Mouse (Mus musculus) hindbrain, embryonic 12.5 days (tissue): Measurements from ENCODE around the gene C1qtnf1. TPM values are rescaled to one million over a fixed set of nuclear protein-coding genes. Genes with fewer than 3 reads are reported as not detected.
"Not testable (repeated sequence)": the region's sequence is repeated elsewhere in the genome, so short reads cannot be mapped to it uniquely, and the experiment has no call there.

ENCODE experiments used
- ATAC-seq: fragments of 200-750 bp; cut with Nextera tagmentation; 2 replicates; pipeline ENCODE4 v1.8.0; 2017; ENCODE audit warnings: moderate TSS enrichment; ENCODE audit not compliant: low FRiP score
- H3K27ac ChIP-seq: fragments of 300-500 bp; sonication (generic); 2 replicates; pipeline ENCODE4 v1.5.1; 2016; ENCODE audit warnings: mild to moderate bottlenecking
- H3K27me3 ChIP-seq: fragments of 300-500 bp; sonication (generic); 2 replicates; pipeline ENCODE4 v1.6.1; 2016; ENCODE audit warnings: mild to moderate bottlenecking
- H3K36me3 ChIP-seq: fragments of 300-500 bp; sonication (generic); 2 replicates; pipeline ENCODE4 v1.6.1; 2016; ENCODE audit warnings: mild to moderate bottlenecking
- H3K4me1 ChIP-seq: fragments of 300-500 bp; sonication (generic); 2 replicates; pipeline ENCODE4 v1.6.1; 2016
- H3K4me2 ChIP-seq: fragments of 300-500 bp; sonication (generic); replicated peaks from 2 replicates; pipeline ENCODE4 v1.6.1; 2016; ENCODE audit warnings: mild to moderate bottlenecking
- H3K4me3 ChIP-seq: fragments of 300-500 bp; sonication (generic); 2 replicates; pipeline ENCODE4 v1.5.1; 2016; ENCODE audit warnings: mild to moderate bottlenecking
- H3K9ac ChIP-seq: fragments of 300-500 bp; sonication (generic); 2 replicates; pipeline ENCODE4 v1.6.1; 2016; ENCODE audit warnings: mild to moderate bottlenecking, moderate library complexity
- H3K9me3 ChIP-seq: fragments of 300-500 bp; sonication (generic); replicated peaks from 2 replicates; pipeline ENCODE4 v1.6.1; 2016; ENCODE audit warnings: mild to moderate bottlenecking
- WGBS: fragments of 180-500 bp; shearing (Covaris S2); methylation state at CpG from one replicate; pipeline ENCODE4 v1.1.7; 2016; 5-methylcytosine and 5-hydroxymethylcytosine counted together
- polyA plus RNA-seq: library from polyadenylated mRNA; unstranded; fragments of >200 nt; fragmentation: Nextera tagmentation; extraction: Ambion mirVana; gene quantifications from 2 replicates; pipeline ENCODE4 v1.2.1, GENCODE M21; 2016

C1qtnf1 gene
- polyA plus RNA-seq, result 3.0 and 4.4 TPM in 2 replicates

DNA sequence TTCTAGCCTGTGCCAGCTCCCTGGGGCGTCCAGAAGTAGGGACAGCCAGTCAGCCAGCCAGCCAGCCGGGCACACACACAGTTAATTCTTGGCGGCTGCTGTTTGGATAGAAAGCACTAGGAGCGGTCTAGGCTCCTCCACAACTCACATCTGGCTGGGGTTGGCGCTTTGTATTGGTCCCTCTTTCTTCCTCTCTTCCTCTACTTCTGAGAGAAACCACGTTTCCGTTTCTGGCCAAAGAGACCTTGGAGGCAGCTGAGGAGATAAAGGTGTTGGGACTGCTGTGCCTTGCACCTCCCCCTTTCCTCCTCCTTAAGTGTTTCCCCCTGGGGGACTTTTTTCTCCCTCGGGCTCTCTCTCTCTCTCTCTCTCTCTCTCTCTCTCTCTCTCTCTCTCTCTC is at the start of gene C1qtnf1:
Gene C1qtnf1, plus strand, starts transcription at position 218 of the 400 bp plus-strand sequence.
- peak within 1 kb of the TSS; percentile 19 for H3K4me3 ChIP-seq
- H3K27me3 ChIP-seq, result peaks cover 3% of the 10 kb centered on the region; the same call in 1 of the 2 replicates
- no peak for ATAC-seq
- no peaks in the 10 kb centered on the region for H3K36me3 ChIP-seq
- peak within 1 kb of the TSS; percentile 35 for H3K9ac ChIP-seq
- H3K4me1 ChIP-seq, result peaks cover 35% of the 10 kb centered on the region
- peak within 1 kb of the TSS; percentile 23; the same call in 1 of the 2 replicates for H3K27ac ChIP-seq
- H3K9me3 ChIP-seq, result no peaks in the 10 kb centered on the region
- H3K4me2 ChIP-seq, result peak within 1 kb of the TSS; percentile 41
- 4% methylated on average over 8 of the region's 8 CpGs for WGBS

DNA sequence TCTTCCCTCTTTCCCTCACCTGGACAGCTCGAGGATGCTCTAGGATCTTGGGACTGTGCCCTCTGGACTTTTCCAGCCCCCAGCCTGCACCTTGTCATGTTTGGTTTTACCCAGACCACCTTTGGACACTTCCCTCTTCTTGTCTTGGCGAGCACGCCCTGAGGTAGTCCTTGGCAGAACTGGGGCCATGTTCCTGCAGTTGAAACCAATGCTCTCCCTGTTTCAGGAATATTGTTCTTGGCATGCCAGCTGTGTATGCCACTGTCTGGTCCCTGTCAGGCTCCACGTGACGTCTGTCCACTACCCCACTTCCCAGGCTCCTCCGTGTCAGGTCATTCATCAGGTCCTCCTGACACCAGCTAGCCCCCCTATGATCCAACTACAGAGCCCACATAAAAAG is 49.3 kb upstream of the C1qtnf1 start:
- 76% methylated on average over 6 of the region's 6 CpGs for WGBS
- H3K27ac ChIP-seq, result no peak overlapping the region
- ATAC-seq, result no peak

DNA sequence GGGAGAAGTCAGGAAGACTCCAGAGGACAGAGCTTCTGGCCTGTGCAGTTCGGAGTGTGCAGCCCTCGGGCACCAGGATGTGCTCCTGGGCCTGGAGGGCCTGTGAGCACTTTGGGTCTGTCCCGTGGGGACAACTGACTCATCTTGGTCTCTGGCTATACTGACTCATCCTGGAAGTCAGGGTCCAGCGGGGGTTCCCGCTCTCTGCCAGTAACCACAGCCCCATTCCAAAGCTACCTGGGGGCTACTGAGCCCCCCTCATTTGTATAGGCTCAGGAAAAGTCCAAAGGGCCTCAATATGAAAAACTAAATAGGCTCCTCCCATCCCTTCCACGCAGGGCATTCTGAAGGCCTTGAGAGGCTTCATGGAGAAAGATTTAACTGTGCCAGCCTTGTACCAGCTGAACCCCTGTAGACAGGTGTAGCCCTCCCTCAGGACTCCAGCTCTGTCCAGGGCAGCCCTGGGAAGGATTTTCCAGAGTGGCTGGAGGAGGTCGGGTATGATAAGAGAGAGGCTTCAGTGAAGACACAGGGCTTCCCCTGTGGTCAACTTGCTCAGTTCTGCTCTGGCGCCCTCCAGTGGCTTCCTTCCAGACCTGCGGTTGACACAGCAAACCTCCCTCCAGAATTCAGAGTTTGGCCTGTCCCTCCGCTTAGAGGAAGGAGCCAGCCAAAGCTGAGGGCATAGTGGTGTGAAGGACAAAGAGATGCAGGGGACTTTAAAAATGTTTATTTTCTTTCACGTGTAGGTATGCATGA is 48.6 kb upstream of the C1qtnf1 start:
- Histone ChIP-seq H3K36me3 (no peaks in the 10 kb centered on the region), H3K9me3 (no peaks in the 10 kb centered on the region), H3K27me3 (no peaks in the 10 kb centered on the region), H3K4me1 (peaks cover 3% of the 10 kb centered on the region; the same call in 1 of the 2 replicates), H3K27ac (no peak overlapping the region), H3K4me2 (no peak overlapping the region), H3K9ac (no peak overlapping the region), H3K4me3 (no peak overlapping the region)
- WGBS, result 42% methylated on average over 11 of the region's 11 CpGs
- ATAC-seq, result no peak; the same call in 1 of the 2 replicates

More for the DNA sequence above, 49.3 kb upstream of the C1qtnf1 start:
- H3K4me1 ChIP-seq, result peaks cover 3% of the 10 kb centered on the region; the same call in 1 of the 2 replicates
- no peak overlapping the region for H3K4me3 ChIP-seq
- no peak overlapping the region for H3K9ac ChIP-seq
- no peaks in the 10 kb centered on the region for H3K9me3 ChIP-seq
- H3K27me3 ChIP-seq, result no peaks in the 10 kb centered on the region
- no peaks in the 10 kb centered on the region for H3K36me3 ChIP-seq
- H3K4me2 ChIP-seq, result no peak overlapping the region

- WGBS, result 94% methylated on average over 13 of the region's 13 CpGs
- not testable (repeated sequence) for ATAC-seq, H3K27me3 ChIP-seq
Observed at GRCm38 (mm10) chr11:118387816-118388215, 40.2 kb upstream of the C1qtnf1 start.

GRCm38 (mm10) chr11:118393991-118394390 is 34.0 kb upstream of the C1qtnf1 start:
- H3K9me3 ChIP-seq, result no peaks in the 10 kb centered on the region
- H3K27me3 ChIP-seq, result no peaks in the 10 kb centered on the region
- ATAC-seq, result no peak
- 77% methylated on average over 5 of the region's 5 CpGs for WGBS
- H3K9ac ChIP-seq, result no peak overlapping the region
- H3K4me3 ChIP-seq, result no peak overlapping the region
- H3K4me2 ChIP-seq, result no peak overlapping the region
- no peak overlapping the region for H3K27ac ChIP-seq
- H3K4me1 ChIP-seq, result no peaks in the 10 kb centered on the region
- no peaks in the 10 kb centered on the region for H3K36me3 ChIP-seq

More at GRCm38 (mm10) chr11:118387816-118388215, 40.2 kb upstream of the C1qtnf1 start:
- H3K4me3 ChIP-seq, H3K9me3 ChIP-seq, H3K4me2 ChIP-seq, H3K36me3 ChIP-seq, H3K9ac ChIP-seq, H3K27ac ChIP-seq, H3K4me1 ChIP-seq: not testable (repeated sequence)

DNA sequence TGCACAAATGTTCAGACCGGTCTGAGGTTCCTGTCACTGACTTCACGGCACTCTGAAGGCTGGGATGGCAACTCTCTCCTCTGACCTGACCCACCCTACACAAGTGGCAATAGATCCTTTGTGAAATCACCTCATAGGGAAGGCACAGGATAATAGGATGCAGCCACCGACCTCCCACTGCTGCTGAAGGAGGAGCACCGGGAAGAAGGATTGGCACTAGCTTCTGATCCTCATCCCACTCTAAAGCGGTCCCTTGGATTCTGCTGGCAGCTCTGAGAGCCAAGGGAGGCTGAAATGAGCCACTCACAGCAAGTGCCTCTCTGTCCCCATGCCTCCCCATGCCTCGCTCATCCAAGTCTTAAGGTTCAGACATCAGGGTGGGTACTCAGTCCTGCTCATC is 33.5 kb upstream of the C1qtnf1 start:
- no peaks in the 10 kb centered on the region for H3K9me3 ChIP-seq
- no peak overlapping the region for H3K4me2 ChIP-seq
- H3K27ac ChIP-seq, result no peak overlapping the region
- no peaks in the 10 kb centered on the region for H3K4me1 ChIP-seq
- H3K4me3 ChIP-seq, result no peak overlapping the region
- H3K27me3 ChIP-seq, result no peaks in the 10 kb centered on the region
- WGBS, result 63% methylated on average over 6 of the region's 6 CpGs
- no peak overlapping the region for H3K9ac ChIP-seq
- ATAC-seq, result no peak
- H3K36me3 ChIP-seq, result no peaks in the 10 kb centered on the region

GRCm38 (mm10) chr11:118397806-118398530 is 30.0 kb upstream of the C1qtnf1 start:
- H3K36me3 ChIP-seq, result no peaks in the 10 kb centered on the region
- H3K4me3 ChIP-seq, result no peak overlapping the region
- H3K27me3 ChIP-seq, result no peaks in the 10 kb centered on the region
- no peaks in the 10 kb centered on the region; the same call in 1 of the 2 replicates for H3K4me1 ChIP-seq
- H3K4me2 ChIP-seq, result no peak overlapping the region
- no peaks in the 10 kb centered on the region for H3K9me3 ChIP-seq
- WGBS, result 89% methylated on average over 26 of the region's 26 CpGs
- no peak overlapping the region for H3K9ac ChIP-seq
- ATAC-seq, result no peak
- H3K27ac ChIP-seq, result no peak overlapping the region

GRCm38 (mm10) chr11:118399891-118400565 is 28.0 kb upstream of the C1qtnf1 start:
- no peak for ATAC-seq
- WGBS, result 69% methylated on average over 5 of the region's 5 CpGs
- Histone ChIP-seq H3K27ac (no peak overlapping the region), H3K36me3 (0 out of 2 replicates have a peak, but pooled peaks cover 2% of the 10 kb centered on the region), H3K4me3 (no peak overlapping the region), H3K9me3 (no peaks in the 10 kb centered on the region), H3K9ac (no peak overlapping the region), H3K4me2 (no peak overlapping the region), H3K27me3 (no peaks in the 10 kb centered on the region), H3K4me1 (no peaks in the 10 kb centered on the region; the same call in 1 of the 2 replicates)

DNA sequence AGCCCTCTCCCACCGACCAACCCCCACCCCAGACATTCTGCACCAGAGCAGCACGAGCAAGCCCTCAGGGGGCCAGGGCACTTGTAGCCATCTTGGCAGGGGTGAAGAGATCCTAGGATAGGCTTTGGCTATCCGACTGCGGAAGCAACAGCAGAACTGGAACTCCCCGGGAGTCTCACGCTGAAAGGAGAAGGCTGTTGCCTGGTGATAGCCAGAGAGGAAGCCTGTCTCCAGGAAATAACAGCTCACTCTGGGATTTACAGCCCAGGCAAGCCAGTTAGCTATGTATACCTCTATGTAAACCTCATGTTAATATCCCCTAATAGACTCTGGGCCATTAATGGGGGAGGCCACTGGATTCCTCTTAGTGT is 27.5 kb upstream of the C1qtnf1 start:
- no peaks in the 10 kb centered on the region; the same call in 1 of the 2 replicates for H3K4me1 ChIP-seq
- H3K4me3 ChIP-seq, result no peak overlapping the region
- 50% methylated on average over 6 of the region's 6 CpGs for WGBS
- ATAC-seq, result no peak
- H3K27ac ChIP-seq, result no peak overlapping the region
- no peaks in the 10 kb centered on the region for H3K9me3 ChIP-seq
- H3K9ac ChIP-seq, result no peak overlapping the region
- 0 out of 2 replicates have a peak, but pooled peaks cover 2% of the 10 kb centered on the region for H3K36me3 ChIP-seq
- no peak overlapping the region for H3K4me2 ChIP-seq
- H3K27me3 ChIP-seq, result no peaks in the 10 kb centered on the region

- ATAC-seq, result no peak
Observed at GRCm38 (mm10) chr11:118401195-118401594, 26.8 kb upstream of the C1qtnf1 start.

DNA sequence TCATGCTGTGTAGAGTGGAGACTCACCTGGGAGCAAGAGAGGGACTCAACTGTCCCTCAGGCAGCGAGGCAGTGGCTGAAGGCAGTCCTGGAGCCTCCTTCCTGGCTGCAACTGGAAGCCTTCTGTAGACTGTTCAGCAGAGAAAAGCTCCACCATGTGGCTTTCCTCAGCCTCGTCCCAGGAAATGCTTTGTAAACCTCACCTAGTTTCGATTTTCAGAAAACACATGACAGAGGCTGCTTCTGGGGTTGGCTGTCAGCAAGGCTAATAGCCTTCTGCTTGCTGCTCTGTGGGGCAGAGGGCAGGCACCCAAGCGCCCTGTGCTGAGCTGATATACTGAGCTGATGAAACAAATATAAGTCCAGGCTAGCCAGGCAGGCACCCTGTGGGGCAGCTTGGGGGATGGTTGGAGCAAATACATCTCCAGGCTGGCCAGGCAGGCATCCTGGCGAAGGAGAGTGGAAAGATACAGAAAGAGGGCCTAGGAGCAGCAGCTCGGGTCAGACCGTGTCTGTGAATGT is 26.2 kb upstream of the C1qtnf1 start, which contains the start of gene Lgals3bp:
Gene Lgals3bp, minus strand, starts transcription at position 333 of the 521 bp plus-strand sequence.
- ATAC-seq, result no peak
- peak within 1 kb of the TSS; percentile 62 for H3K27ac ChIP-seq
- WGBS, result 61% methylated on average over 7 of the region's 7 CpGs

More at GRCm38 (mm10) chr11:118401195-118401594, 26.8 kb upstream of the C1qtnf1 start:
- Histone ChIP-seq H3K27me3 (no peaks in the 10 kb centered on the region), H3K9me3 (no peaks in the 10 kb centered on the region), H3K4me2 (no peak overlapping the region), H3K27ac (peak overlapping the region; percentile 62), H3K36me3 (peaks cover 3% of the 10 kb centered on the region; the same call in 1 of the 2 replicates), H3K9ac (no peak overlapping the region), H3K4me1 (no peaks in the 10 kb centered on the region; the same call in 1 of the 2 replicates), H3K4me3 (no peak overlapping the region)
- WGBS, result 93% methylated on average over 4 of the region's 4 CpGs

More for the DNA sequence above, 26.2 kb upstream of the C1qtnf1 start, which contains the start of gene Lgals3bp:
- no peaks in the 10 kb centered on the region for H3K9me3 ChIP-seq
- no peaks in the 10 kb centered on the region for H3K27me3 ChIP-seq
- 0 out of 2 replicates have a peak within 1 kb of the TSS, but pooled peaks have one; percentile 5 for H3K9ac ChIP-seq
- H3K4me1 ChIP-seq, result no peaks in the 10 kb centered on the region; the same call in 1 of the 2 replicates
- H3K36me3 ChIP-seq, result peaks cover 9% of the 10 kb centered on the region; the same call in 1 of the 2 replicates
- H3K4me2 ChIP-seq, result no peak within 1 kb of the TSS
- no peak within 1 kb of the TSS for H3K4me3 ChIP-seq
